ENCODE assay signal across 7 mouse cellular contexts in genomic region chr3:89244158-89244981, GRCm38 (mm10). TPM values are rescaled to one million over a fixed set of nuclear protein-coding genes. Genes with fewer than 3 reads are reported as not detected.
DNase-seq lines count a peak whose midpoint lies in the region; ATAC-seq lines count a peak whose summit lies in the region.

No protein-coding gene starts in this region.

- H3K9me3 ChIP-seq in hindbrain, embryonic 14.5 days (ENCODE audit: control insufficient read depth, low read length) = no peaks in the 10 kb centered on the region
- no peaks in the 10 kb centered on the region for H3K9me3 ChIP-seq in liver, embryonic 11.5 days (ENCODE audit: control insufficient read depth, low read length)
- no peaks in the 10 kb centered on the region for H3K9me3 ChIP-seq in neural tube, embryonic 14.5 days (ENCODE audit: control insufficient read depth, low read length)

- H3K4me1 ChIP-seq in hindbrain, embryonic 14.5 days (replicated peaks; ENCODE audit: control insufficient read depth, insufficient read depth, low read length) = peaks cover 23% of the 10 kb centered on the region
- peaks cover 31% of the 10 kb centered on the region for H3K4me1 ChIP-seq in liver, embryonic 11.5 days (replicated peaks; ENCODE audit: control insufficient read depth, insufficient read depth, low read length)
- peaks cover 25% of the 10 kb centered on the region for H3K4me1 ChIP-seq in neural tube, embryonic 14.5 days (ENCODE audit: control insufficient read depth, insufficient read depth, low read length)

- DNase-seq in thymus, postnatal 10 days (ENCODE audit: low spot score in 2 of 2) = peak; percentile 14 to 38
- no peak for DNase-seq in thymus, adult 18-20 months
- peak; percentile 70 to 78 for DNase-seq in cerebellum, postnatal 25 days
- DNase-seq in hindbrain, embryonic 14.5 days (ENCODE audit: low spot score) = no peak
- no peak for DNase-seq in liver, embryonic 11.5 days (ENCODE audit: low spot score)
- no peak for DNase-seq in adrenal gland, adult 8-10 months

- 13% methylated on average over 25 of the region's 25 CpGs for WGBS in hindbrain, embryonic 14.5 days
- 18% methylated on average over 25 of the region's 25 CpGs for WGBS in liver, embryonic 11.5 days
- 13% methylated on average over 25 of the region's 25 CpGs for WGBS in neural tube, embryonic 14.5 days

- H3K27ac ChIP-seq in hindbrain, embryonic 14.5 days = peak overlapping the region; percentile 94
- H3K27ac ChIP-seq in liver, embryonic 11.5 days (ENCODE audit: low read depth, low read length) = no peak overlapping the region
- peak overlapping the region; percentile 94 for H3K27ac ChIP-seq in neural tube, embryonic 14.5 days (ENCODE audit: low read depth, low read length)

- H3K27me3 ChIP-seq in hindbrain, embryonic 14.5 days (ENCODE audit: control insufficient read depth, insufficient read depth, low read length) = no peaks in the 10 kb centered on the region
- H3K27me3 ChIP-seq in liver, embryonic 11.5 days (replicated peaks; ENCODE audit: control insufficient read depth, insufficient read depth, low read length) = peaks cover 24% of the 10 kb centered on the region
- no peaks in the 10 kb centered on the region for H3K27me3 ChIP-seq in neural tube, embryonic 14.5 days (ENCODE audit: control insufficient read depth, insufficient read depth, low read length)

- H3K36me3 ChIP-seq in hindbrain, embryonic 14.5 days (replicated peaks; ENCODE audit: control insufficient read depth, insufficient read depth) = peaks cover 43% of the 10 kb centered on the region
- H3K36me3 ChIP-seq in liver, embryonic 11.5 days (ENCODE audit: control insufficient read depth, insufficient read depth, low read length) = no peaks in the 10 kb centered on the region
- H3K36me3 ChIP-seq in neural tube, embryonic 14.5 days (ENCODE audit: control insufficient read depth, insufficient read depth, low read length) = peaks cover 24% of the 10 kb centered on the region

- peak overlapping the region; percentile 62 for H3K4me3 ChIP-seq in hindbrain, embryonic 14.5 days (replicated peaks; ENCODE audit: low read length)
- peak overlapping the region; percentile 75 for H3K4me3 ChIP-seq in liver, embryonic 11.5 days (ENCODE audit: low read depth, low read length)
- H3K4me3 ChIP-seq in neural tube, embryonic 14.5 days (ENCODE audit: low read depth, low read length) = peak overlapping the region; percentile 42

- H3K4me2 ChIP-seq in hindbrain, embryonic 14.5 days (replicated peaks) = peak overlapping the region; percentile 79
- H3K4me2 ChIP-seq in liver, embryonic 11.5 days = peak overlapping the region; percentile 84
- peak overlapping the region; percentile 93 for H3K4me2 ChIP-seq in neural tube, embryonic 14.5 days (ENCODE audit: low read depth, low read length)

- H3K9ac ChIP-seq in hindbrain, embryonic 14.5 days = peak overlapping the region; percentile 67
- H3K9ac ChIP-seq in liver, embryonic 11.5 days (ENCODE audit: low read depth, low read length) = no peak overlapping the region
- peak overlapping the region; percentile 70 for H3K9ac ChIP-seq in neural tube, embryonic 14.5 days (replicated peaks; ENCODE audit: low read depth, low read length)

- ATAC-seq in hindbrain, embryonic 14.5 days (ENCODE audit: low FRiP score) = peak; percentile 37
- no peak for ATAC-seq in liver, embryonic 11.5 days (replicated peaks; ENCODE audit: low FRiP score)
- peak; percentile 31 for ATAC-seq in neural tube, embryonic 14.5 days (ENCODE audit: low read depth)

RNA-seq across cellular contexts. Expression of gene Krtcap2, which starts 1.4 kb away (rescaled TPM):
- 209 and 224 TPM in 2 replicates for polyA plus RNA-seq in hindbrain, embryonic 14.5 days (2014; fragmentation: Nextera tagmentation; extraction: Ambion mirVana)
- polyA plus RNA-seq in liver, embryonic 11.5 days (2014; fragmentation: Nextera tagmentation; extraction: Ambion mirVana) = 246 and 251 TPM in 2 replicates
- polyA plus RNA-seq in neural tube, embryonic 14.5 days (2014; fragmentation: Nextera tagmentation; extraction: Ambion mirVana) = 206 and 240 TPM in 2 replicates
- total RNA-seq in adrenal gland, adult 8-10 months (2022) = 100 to 1,000 TPM; 131 to 144 (median 135) TPM

RNA-seq across cellular contexts. Expression of gene Trim46, which starts 1.7 kb away (rescaled TPM):
- polyA plus RNA-seq in hindbrain, embryonic 14.5 days (2014; fragmentation: Nextera tagmentation; extraction: Ambion mirVana) = 65.8 and 66.5 TPM in 2 replicates
- polyA plus RNA-seq in liver, embryonic 11.5 days (2014; fragmentation: Nextera tagmentation; extraction: Ambion mirVana) = 0.97 and 1.7 TPM in 2 replicates
- 61.6 and 70.7 TPM in 2 replicates for polyA plus RNA-seq in neural tube, embryonic 14.5 days (2014; fragmentation: Nextera tagmentation; extraction: Ambion mirVana)
- 1 to 10 TPM; 2.8 to 4.5 (median 3.8) TPM for total RNA-seq in adrenal gland, adult 8-10 months (2022)

RNA-seq across cellular contexts. Expression of gene Dpm3, which starts 14.8 kb away (rescaled TPM):
- polyA plus RNA-seq in hindbrain, embryonic 14.5 days (2014; fragmentation: Nextera tagmentation; extraction: Ambion mirVana) = 80.7 and 94.4 TPM in 2 replicates
- polyA plus RNA-seq in liver, embryonic 11.5 days (2014; fragmentation: Nextera tagmentation; extraction: Ambion mirVana) = 106 and 118 TPM in 2 replicates
- 69.6 and 84.4 TPM in 2 replicates for polyA plus RNA-seq in neural tube, embryonic 14.5 days (2014; fragmentation: Nextera tagmentation; extraction: Ambion mirVana)
- total RNA-seq in adrenal gland, adult 8-10 months (2022) = 100 to 1,000 TPM; 123 to 156 (median 136) TPM

RNA-seq across cellular contexts. Expression of gene Muc1, which starts 15.5 kb away (rescaled TPM):
- polyA plus RNA-seq in hindbrain, embryonic 14.5 days (2014; fragmentation: Nextera tagmentation; extraction: Ambion mirVana) = 0.47 and 0.52 TPM in 2 replicates
- polyA plus RNA-seq in liver, embryonic 11.5 days (2014; fragmentation: Nextera tagmentation; extraction: Ambion mirVana) = 0.30 and 0.62 TPM in 2 replicates
- polyA plus RNA-seq in neural tube, embryonic 14.5 days (2014; fragmentation: Nextera tagmentation; extraction: Ambion mirVana) = 0.90 and 1.4 TPM in 2 replicates
- under 1 TPM in 3 of 4 experiments, not detected in 1; 0.22 to 0.96 (median 0.65) TPM for total RNA-seq in adrenal gland, adult 8-10 months (2022)

RNA-seq across cellular contexts. Expression of gene Mtx1, which starts 17.5 kb away (rescaled TPM):
- 144 and 148 TPM in 2 replicates for polyA plus RNA-seq in hindbrain, embryonic 14.5 days (2014; fragmentation: Nextera tagmentation; extraction: Ambion mirVana)
- 219 and 241 TPM in 2 replicates for polyA plus RNA-seq in liver, embryonic 11.5 days (2014; fragmentation: Nextera tagmentation; extraction: Ambion mirVana)
- 147 and 151 TPM in 2 replicates for polyA plus RNA-seq in neural tube, embryonic 14.5 days (2014; fragmentation: Nextera tagmentation; extraction: Ambion mirVana)
- 100 to 1,000 TPM; 138 to 169 (median 152) TPM for total RNA-seq in adrenal gland, adult 8-10 months (2022)

Comparison
In these comparisons a context has a peak if more than half of its experiments do, and no peak if none do; other contexts are left out.
1. DNase-seq: peak in thymus, postnatal 10 days (2 of 2) and cerebellum, postnatal 25 days (2 of 2); none in thymus, adult 18-20 months (0 of 2), hindbrain, embryonic 14.5 days (single experiment), liver, embryonic 11.5 days (single experiment) and adrenal gland, adult 8-10 months (single experiment).
2. RNA of gene Trim46, which starts 1.7 kb away (polyA plus RNA-seq): 61.6 to 70.7 TPM in neural tube, embryonic 14.5 days and 65.8 to 66.5 TPM in hindbrain, embryonic 14.5 days; 0.97 to 1.7 TPM in liver, embryonic 11.5 days; every median in the first group is over 10 times any median in the second.
3. Peak in every context shown above with its lines, with median percentiles within 50 percentile points of each other: H3K4me2 ChIP-seq and H3K4me3 ChIP-seq.